Mouse (Mus musculus): ENCODE measurements around the gene Fbxl19.
"Not testable (repeated sequence)": the region's sequence is repeated elsewhere in the genome, so short reads cannot be mapped to it uniquely, and the experiment has no call there.

The Fbxl19 gene

GRCm38 (mm10) chr7:127730170-127730569 is 14.2 kb upstream of the Fbxl19 start:
- no peak for DNase-seq (ENCODE audit: low read depth)

- not testable (repeated sequence) for DNase-seq (ENCODE audit: low read depth)
Measured at GRCm38 (mm10) chr7:127732066-127732465, 12.3 kb upstream of the Fbxl19 start, which contains the start of gene Ctf2. Gene Ctf2, minus strand, starts transcription at chr7:127732166.

GRCm38 (mm10) chr7:127745251-127745651 is 908 bp downstream of the Fbxl19 start:
- peak; percentile 96 for DNase-seq (ENCODE audit: low read depth)

- peak; percentile 100 for DNase-seq (ENCODE audit: low read depth)
Measured at GRCm38 (mm10) chr7:127745652-127746493, 1.5 kb downstream of the Fbxl19 start.

- DNase-seq (ENCODE audit: low read depth) = no peak
Measured at GRCm38 (mm10) chr7:127746494-127747491, 2.5 kb downstream of the Fbxl19 start.

- no peak for DNase-seq (ENCODE audit: low read depth)
Measured at GRCm38 (mm10) chr7:127747559-127748234, 3.4 kb downstream of the Fbxl19 start.

GRCm38 (mm10) chr7:127748235-127748560 is 3.9 kb downstream of the Fbxl19 start:
- no peak for DNase-seq (ENCODE audit: low read depth)

- no peak for DNase-seq (ENCODE audit: low read depth)
Measured at GRCm38 (mm10) chr7:127750131-127751127, 6.1 kb downstream of the Fbxl19 start.

- DNase-seq (ENCODE audit: low read depth) = no peak
Measured at GRCm38 (mm10) chr7:127751619-127752018, 7.3 kb downstream of the Fbxl19 start.

- DNase-seq (ENCODE audit: low read depth) = no peak
Measured at GRCm38 (mm10) chr7:127752069-127752468, 7.7 kb downstream of the Fbxl19 start.

GRCm38 (mm10) chr7:127753158-127753557 is 8.8 kb downstream of the Fbxl19 start:
- DNase-seq (ENCODE audit: low read depth) = no peak

- no peak for DNase-seq (ENCODE audit: low read depth)
Measured at GRCm38 (mm10) chr7:127753741-127754140, 9.4 kb downstream of the Fbxl19 start.

GRCm38 (mm10) chr7:127759716-127760115 is 15.4 kb downstream of the Fbxl19 start:
- no peak for DNase-seq (ENCODE audit: low read depth)

GRCm38 (mm10) chr7:127760478-127760877 is 16.1 kb downstream of the Fbxl19 start:
- DNase-seq (ENCODE audit: low read depth) = no peak

GRCm38 (mm10) chr7:127761026-127761425 is 16.7 kb downstream of the Fbxl19 start:
- DNase-seq (ENCODE audit: low read depth) = no peak

- DNase-seq (ENCODE audit: low read depth) = no peak
Measured at GRCm38 (mm10) chr7:127763642-127764041, 19.3 kb downstream of the Fbxl19 start.

GRCm38 (mm10) chr7:127765756-127766155 is 21.4 kb downstream of the Fbxl19 start:
- no peak for DNase-seq (ENCODE audit: low read depth)

- DNase-seq (ENCODE audit: low read depth) = no peak
Measured at GRCm38 (mm10) chr7:127766851-127767609, 22.7 kb downstream of the Fbxl19 start.

- DNase-seq (ENCODE audit: low read depth) = no peak
Measured at GRCm38 (mm10) chr7:127767671-127768345, 23.5 kb downstream of the Fbxl19 start.
